Mouse (Mus musculus): ENCODE measurements around the gene Klhl4.

Gene Klhl4

GRCm38 (mm10) chrX:114473782-114474731 lies at the start of gene Klhl4:
TSS of gene Klhl4 (plus strand) at chrX:114474333.
- DNase-seq (ENCODE audit: low read depth), result peak; percentile 52

GRCm38 (mm10) chrX:114484153-114484552 lies 10.0 kb downstream of the Klhl4 start:
- no peak for DNase-seq (ENCODE audit: low read depth)

- no peak for DNase-seq (ENCODE audit: low read depth)
Measured at GRCm38 (mm10) chrX:114486691-114487090, 12.6 kb downstream of the Klhl4 start.

GRCm38 (mm10) chrX:114558141-114558540 lies 84.0 kb downstream of the Klhl4 start:
- peak; percentile 50 for DNase-seq (ENCODE audit: low read depth)

- peak; percentile 68 for DNase-seq (ENCODE audit: low read depth)
Measured at GRCm38 (mm10) chrX:114582311-114582710, 108.2 kb downstream of the Klhl4 start.

All from 416B (cell line).